Mouse (Mus musculus) splenic B cell, adult 2 months (primary cell): Measurements from ENCODE around the gene Rab2b.
"Not testable (repeated sequence)": the region's sequence is repeated elsewhere in the genome, so short reads cannot be mapped to it uniquely, and the experiment has no call there.

Source experiments
- DNase-seq: peaks from one replicate; pipeline ENCODE4 v3.0.0-alpha.2; 2011; ENCODE audit warnings: low read depth, low spot score
- H3K27me3 ChIP-seq: 2 replicates; pipeline ENCODE4 v1.6.1; 2012; ENCODE audit warnings: mild to moderate bottlenecking, low read length, moderate library complexity, mixed read lengths; ENCODE audit not compliant: control insufficient read depth, poor library complexity, insufficient read depth, severe bottlenecking
- H3K36me3 ChIP-seq: 2 replicates; pipeline ENCODE4 v1.6.1; 2012; ENCODE audit warnings: mild to moderate bottlenecking, low read length, moderate library complexity, mixed read lengths; ENCODE audit not compliant: control insufficient read depth, poor library complexity, insufficient read depth, severe bottlenecking

Rab2b gene

DNA sequence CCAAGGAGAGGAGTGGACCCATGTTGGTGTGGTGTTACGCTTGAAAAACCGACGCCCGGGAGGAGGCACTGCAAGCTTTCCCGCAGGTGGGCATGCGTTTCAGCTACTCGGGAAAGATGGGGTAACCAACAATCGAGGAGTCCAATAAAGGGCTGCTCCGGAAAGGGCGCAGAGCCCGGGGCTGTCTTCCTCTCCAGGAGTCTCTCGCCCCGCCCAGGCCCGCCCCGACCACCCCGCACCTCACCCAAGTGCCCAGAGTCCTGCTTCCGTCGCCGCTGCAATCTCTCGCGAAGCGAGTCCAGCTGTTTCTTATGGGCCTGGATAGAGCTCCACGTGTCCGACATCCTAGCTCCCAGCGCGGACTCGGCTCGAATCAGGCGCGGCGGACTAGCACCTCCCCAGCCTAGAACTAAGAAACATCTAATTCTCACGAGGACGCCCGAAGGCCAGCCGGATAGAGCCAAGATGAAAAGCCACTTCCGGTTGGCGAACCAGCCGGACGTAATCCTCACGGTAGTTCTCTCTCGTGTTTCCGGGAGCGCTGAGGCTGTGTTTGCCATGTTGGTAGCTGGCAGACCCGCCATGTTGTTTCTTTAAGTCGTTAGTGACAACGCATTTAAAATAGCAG is 25.4 kb upstream of the Rab2b start, which contains the start of gene Mettl3:
Mettl3 (minus strand) TSS at position 485 of the 628 bp plus-strand sequence.
- Histone ChIP-seq H3K36me3 (peaks cover 5% of the 10 kb centered on the region; the same call in 1 of the 2 replicates), H3K27me3 (no peaks in the 10 kb centered on the region)
- DNase-seq: peak; percentile 95

GRCm38 (mm10) chr14:52303517-52303916 is 24.2 kb upstream of the Rab2b start:
- not testable (repeated sequence) for H3K27me3 ChIP-seq, DNase-seq
- H3K36me3 ChIP-seq: peaks cover 14% of the 10 kb centered on the region

- Histone ChIP-seq H3K36me3 (peaks cover 37% of the 10 kb centered on the region), H3K27me3 (no peaks in the 10 kb centered on the region)
- DNase-seq: peak; percentile 47
These were observed 16.4 kb upstream of the Rab2b start for GRCm38 (mm10) chr14:52295558-52296264.

- DNase-seq: no peak
- peaks cover 14% of the 10 kb centered on the region for H3K36me3 ChIP-seq
These were observed 4.8 kb upstream of the Rab2b start for GRCm38 (mm10) chr14:52284191-52284590.

GRCm38 (mm10) chr14:52283629-52284028 is 4.3 kb upstream of the Rab2b start:
- DNase-seq: no peak
- peaks cover 12% of the 10 kb centered on the region for H3K36me3 ChIP-seq
- no peaks in the 10 kb centered on the region for H3K27me3 ChIP-seq

More at GRCm38 (mm10) chr14:52284191-52284590, 4.8 kb upstream of the Rab2b start:
- H3K27me3 ChIP-seq: no peaks in the 10 kb centered on the region

DNA sequence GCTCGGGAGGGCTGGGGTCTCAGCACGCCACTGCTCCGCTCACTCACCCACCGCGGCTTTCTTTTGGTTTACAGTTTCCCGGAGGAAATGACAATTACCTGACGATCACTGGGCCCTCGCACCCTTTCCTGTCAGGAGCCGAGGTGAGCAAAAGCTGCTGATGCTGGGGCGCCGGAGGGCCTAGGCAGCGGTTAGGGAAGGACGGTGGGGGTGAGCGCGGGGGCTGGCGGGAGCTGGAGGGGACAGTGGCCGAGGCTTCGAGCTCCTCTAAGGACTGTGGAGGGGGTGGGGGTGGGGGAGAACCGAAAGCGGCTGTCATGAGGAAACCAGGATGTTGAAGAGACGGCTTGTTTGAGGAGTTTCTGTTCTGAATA is 389 bp upstream of the Rab2b start:
- peak; percentile 65 for DNase-seq
- Histone ChIP-seq H3K27me3 (no peaks in the 10 kb centered on the region), H3K36me3 (peaks cover 3% of the 10 kb centered on the region)

- peaks cover 6% of the 10 kb centered on the region for H3K36me3 ChIP-seq
- no peak for DNase-seq
- no peaks in the 10 kb centered on the region for H3K27me3 ChIP-seq
These were observed 2.1 kb downstream of the Rab2b start for GRCm38 (mm10) chr14:52277210-52277609.

DNA sequence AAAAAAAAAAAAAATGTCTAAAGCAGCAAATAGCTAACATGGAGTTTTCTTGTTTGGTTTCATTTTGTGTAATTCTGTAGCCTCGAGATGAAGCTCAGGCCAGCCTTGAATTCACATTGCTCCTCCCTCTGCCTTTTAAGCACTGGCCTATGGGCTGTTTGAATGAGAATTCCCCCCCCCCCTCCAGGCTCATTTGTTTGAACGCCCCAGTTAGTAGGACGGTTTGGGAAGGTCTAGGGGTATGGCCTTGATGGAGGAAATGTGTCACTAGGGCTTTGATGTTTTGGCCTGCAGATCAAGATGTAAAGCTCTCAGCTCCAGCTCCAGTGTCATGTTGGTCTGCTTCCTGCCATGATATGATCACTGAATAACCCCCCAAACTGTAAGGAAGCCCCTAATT is 6.6 kb downstream of the Rab2b start:
- H3K27me3 ChIP-seq: no peaks in the 10 kb centered on the region
- peaks cover 6% of the 10 kb centered on the region for H3K36me3 ChIP-seq
- no peak for DNase-seq

DNA sequence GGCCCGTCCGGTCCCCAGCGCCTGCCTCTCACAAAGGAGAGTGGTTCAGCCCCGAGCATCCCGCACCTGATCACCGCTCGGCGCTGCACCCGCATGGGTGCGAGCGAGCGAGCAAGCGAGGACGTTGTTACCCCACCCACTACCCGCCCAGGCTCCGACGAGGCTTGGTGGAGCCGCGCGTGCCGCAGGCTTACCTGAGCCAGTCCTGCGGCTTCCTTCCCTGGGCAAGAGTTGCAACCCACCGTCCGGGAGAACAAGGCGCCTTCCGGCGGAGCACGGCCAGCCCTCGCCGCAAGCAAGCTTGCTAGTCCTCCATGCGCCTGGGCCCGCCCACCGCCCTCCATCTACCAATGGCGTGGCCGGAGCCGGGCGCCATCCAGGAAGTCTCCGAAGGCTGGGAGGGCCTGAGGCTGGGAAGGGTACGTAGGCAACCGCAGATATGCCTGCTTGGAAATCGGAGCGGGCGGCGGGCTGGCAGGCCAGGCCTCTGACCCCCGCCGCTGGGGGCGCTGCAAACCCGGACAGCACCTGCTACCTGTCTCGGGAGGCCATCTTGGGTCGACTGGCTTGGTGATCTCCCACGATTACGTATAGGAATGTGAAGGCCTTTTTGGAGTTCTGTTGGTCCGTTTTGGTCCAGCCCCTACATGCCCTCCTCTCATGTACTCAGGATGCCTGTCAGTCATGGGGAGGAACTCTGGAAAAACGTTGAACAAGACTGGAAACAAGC is 21.7 kb downstream of the Rab2b start, which contains the start of gene Chd8:
Chd8 (minus strand) TSS at position 297 of the 730 bp plus-strand sequence.
- Histone ChIP-seq H3K36me3 (0 out of 2 replicates have a peak, but pooled peaks cover 2% of the 10 kb centered on the region), H3K27me3 (no peaks in the 10 kb centered on the region)
- DNase-seq: peak; percentile 98

DNA sequence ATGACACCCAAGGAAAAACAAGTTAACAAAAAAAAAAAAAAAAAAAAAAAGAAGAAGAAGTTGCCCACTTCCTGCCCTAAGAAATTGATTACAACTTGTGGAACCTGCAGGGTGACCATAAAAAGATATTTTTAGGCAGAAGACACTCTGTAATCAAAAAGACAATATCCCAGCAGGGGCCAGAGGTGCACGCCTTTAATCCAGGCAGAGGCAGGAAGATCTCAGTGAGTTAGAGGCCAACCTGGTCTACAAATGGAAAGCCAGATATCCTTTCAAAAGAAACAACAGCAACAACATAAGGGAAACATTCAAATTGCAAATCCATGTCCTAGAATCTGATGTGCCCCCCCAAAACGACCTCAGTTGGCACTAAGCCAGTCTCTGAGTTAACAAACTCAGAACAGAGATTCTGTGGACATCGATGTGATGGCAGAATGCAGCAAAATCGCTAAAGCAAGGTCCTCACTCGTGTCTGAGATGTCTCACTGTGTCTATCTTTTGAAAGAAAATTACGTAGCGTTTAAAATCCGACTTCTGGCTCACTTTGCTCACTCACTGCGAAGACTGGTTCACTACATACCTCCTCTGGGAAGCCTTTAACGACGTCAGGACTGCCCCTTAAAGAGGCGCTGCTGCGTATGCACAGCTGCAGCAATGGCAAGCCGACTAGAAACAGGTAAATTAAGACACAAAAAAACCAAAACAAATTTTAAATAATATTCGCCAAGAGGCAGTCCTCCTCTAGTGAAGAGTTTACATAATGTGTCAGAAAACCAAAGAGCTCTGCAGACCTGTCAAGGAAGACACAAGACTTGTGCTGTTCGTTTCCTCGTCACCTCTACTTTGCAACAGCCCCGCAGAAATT is 22.8 kb downstream of the Rab2b start:
- Histone ChIP-seq H3K36me3 (no peaks in the 10 kb centered on the region), H3K27me3 (no peaks in the 10 kb centered on the region)
- peak; percentile 23 for DNase-seq

GRCm38 (mm10) chr14:52246129-52246528 is 33.2 kb downstream of the Rab2b start:
- H3K36me3 ChIP-seq: no peaks in the 10 kb centered on the region
- no peak for DNase-seq
- H3K27me3 ChIP-seq: no peaks in the 10 kb centered on the region

DNA sequence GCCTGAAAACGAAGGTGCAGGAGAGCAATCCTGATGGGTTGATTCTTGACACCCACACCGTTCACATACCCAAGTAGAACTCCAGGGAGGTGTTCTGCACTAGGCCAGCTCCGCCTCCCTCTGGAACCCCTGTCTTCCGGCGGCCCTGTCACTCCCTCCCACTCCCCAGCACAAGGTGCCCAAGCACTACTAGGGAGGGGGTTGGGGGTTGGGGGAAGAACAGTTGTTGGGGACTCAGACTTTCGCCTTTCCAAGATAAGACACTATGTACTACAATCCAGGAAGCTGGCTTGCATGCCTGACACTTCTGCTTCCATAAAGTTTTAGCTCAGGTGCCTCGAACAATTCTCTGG is 34.7 kb downstream of the Rab2b start:
- Histone ChIP-seq H3K27me3 (no peaks in the 10 kb centered on the region), H3K36me3 (no peaks in the 10 kb centered on the region)
- no peak for DNase-seq

- no peaks in the 10 kb centered on the region for H3K36me3 ChIP-seq
- peak; percentile 99 for DNase-seq
- H3K27me3 ChIP-seq: no peaks in the 10 kb centered on the region
These were observed 35.2 kb downstream of the Rab2b start for GRCm38 (mm10) chr14:52244041-52244689.

DNA sequence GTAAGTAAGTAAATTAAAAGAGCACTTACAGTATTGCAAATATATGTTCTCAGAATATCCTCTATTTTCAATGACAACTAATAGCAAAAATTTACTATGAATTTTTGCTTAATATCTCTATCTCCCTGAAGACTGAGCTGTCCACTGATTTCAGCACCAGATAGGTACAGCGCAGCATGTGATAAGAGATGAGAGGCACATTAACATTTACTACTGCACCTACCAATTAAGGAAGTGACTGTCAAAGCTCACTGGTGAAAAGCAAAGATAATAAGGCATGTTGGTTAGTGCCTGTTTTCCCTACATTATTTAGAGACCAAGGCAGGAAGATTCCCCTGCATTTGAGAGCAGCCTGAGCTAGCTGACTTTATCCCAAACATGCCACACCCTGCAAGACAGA is 43.1 kb downstream of the Rab2b start:
- Histone ChIP-seq H3K36me3 (peaks cover 22% of the 10 kb centered on the region), H3K27me3 (no peaks in the 10 kb centered on the region)
- DNase-seq: no peak
